Mouse (Mus musculus): ENCODE results near the gene Btrc.

GRCm38 (mm10) chr19:45535929-45536328 is 172.4 kb downstream of the Btrc start:
- TF ChIP-seq CTCF (IDR thresholded peaks at IDR 0.05; ENCODE audit: control insufficient read depth, insufficient read depth, insufficient replicate concordance, low read depth, low read length): no peak
- TF ChIP-seq POLR2A (IDR thresholded peaks at IDR 0.05; ENCODE audit: control insufficient read depth, low read depth, low read length): no peak
